Mouse (Mus musculus) neural tube, embryonic 14.5 days (tissue): ENCODE data around the gene Vwa7. TPM values are rescaled to one million over a fixed set of nuclear protein-coding genes. Genes with fewer than 3 reads are reported as not detected.
"Not testable (repeated sequence)": the region's sequence is repeated elsewhere in the genome, so short reads cannot be mapped to it uniquely, and the experiment has no call there.

ENCODE experiments used
- ATAC-seq: fragments of 200-750 bp; cut with Nextera tagmentation; 2 replicates; pipeline ENCODE4 v1.8.0; 2017; ENCODE audit warnings: low read depth, mild to moderate bottlenecking, moderate TSS enrichment, moderate library complexity
- H3K27ac ChIP-seq: fragments of 300-500 bp; sonication (generic); 2 replicates; pipeline ENCODE4 v1.5.1; 2014; ENCODE audit warnings: low read depth, mild to moderate bottlenecking, control low read depth, low read length, moderate library complexity, mixed read lengths
- H3K27me3 ChIP-seq: fragments of 300-500 bp; sonication (generic); 2 replicates; pipeline ENCODE4 v1.6.1; 2014; ENCODE audit warnings: low read length; ENCODE audit not compliant: control insufficient read depth, insufficient read depth
- H3K36me3 ChIP-seq: fragments of 300-500 bp; sonication (generic); 2 replicates; pipeline ENCODE4 v1.6.1; 2014; ENCODE audit warnings: low read length, mixed read lengths; ENCODE audit not compliant: control insufficient read depth, insufficient read depth
- H3K4me1 ChIP-seq: fragments of 300-500 bp; sonication (generic); 2 replicates; pipeline ENCODE4 v1.6.1; 2014; ENCODE audit warnings: low read length; ENCODE audit not compliant: control insufficient read depth, insufficient read depth
- H3K4me2 ChIP-seq: fragments of 300-500 bp; sonication (generic); 2 replicates; pipeline ENCODE4 v1.6.1; 2014; ENCODE audit warnings: mild to moderate bottlenecking, low read depth, low read length, control low read depth
- H3K4me3 ChIP-seq: fragments of 300-500 bp; sonication (generic); 2 replicates; pipeline ENCODE4 v1.5.1; 2014; ENCODE audit warnings: low read depth, low read length, control low read depth, mixed read lengths
- H3K9ac ChIP-seq: fragments of 300-500 bp; sonication (generic); replicated peaks from 2 replicates; pipeline ENCODE4 v1.6.1; 2014; ENCODE audit warnings: low read depth, mild to moderate bottlenecking, control low read depth, low read length, mixed read lengths
- H3K9me3 ChIP-seq: fragments of 300-500 bp; sonication (generic); 2 replicates; pipeline ENCODE4 v1.6.1; 2016; ENCODE audit warnings: low read length; ENCODE audit not compliant: control insufficient read depth
- WGBS: fragments of 180-500 bp; shearing (Covaris S2); extraction: QIAGEN DNeasy Blood & Tissue Kit; methylation state at CpG from one replicate; pipeline ENCODE4 v1.1.7; 2014; 5-methylcytosine and 5-hydroxymethylcytosine counted together
- polyA plus RNA-seq: library from polyadenylated mRNA; unstranded; fragments of >200 nt; fragmentation: Nextera tagmentation; extraction: Ambion mirVana; gene quantifications from 2 replicates; pipeline ENCODE4 v1.2.1, GENCODE M21; 2014

Vwa7 gene
- polyA plus RNA-seq: 0.11 and 0.15 TPM in 2 replicates

GRCm38 (mm10) chr17:35016376-35016775 is at the start of gene Vwa7:
Gene Vwa7, plus strand, starts transcription at chr17:35016579.
- no peak within 1 kb of the TSS for H3K9ac ChIP-seq
- WGBS: 59% methylated on average over 12 of the region's 12 CpGs
- H3K27ac ChIP-seq: no peak within 1 kb of the TSS
- no peak within 1 kb of the TSS for H3K4me3 ChIP-seq
- H3K4me2 ChIP-seq: no peak within 1 kb of the TSS
- ATAC-seq: peak; percentile 73; the same call in 1 of the 2 replicates
- H3K27me3 ChIP-seq: no peaks in the 10 kb centered on the region
- no peaks in the 10 kb centered on the region for H3K4me1 ChIP-seq
- no peaks in the 10 kb centered on the region for H3K9me3 ChIP-seq
- peaks cover 49% of the 10 kb centered on the region for H3K36me3 ChIP-seq

- not testable (repeated sequence) for H3K36me3 ChIP-seq
Measured at GRCm38 (mm10) chr17:34969822-34970221, 46.6 kb upstream of the Vwa7 start, which contains the start of gene Gm20481. Gene Gm20481, plus strand, starts transcription at chr17:34969912.

GRCm38 (mm10) chr17:34970850-34971249 is 45.5 kb upstream of the Vwa7 start:
- H3K36me3 ChIP-seq, ATAC-seq, H3K4me1 ChIP-seq, H3K27ac ChIP-seq, H3K9me3 ChIP-seq, H3K4me2 ChIP-seq, H3K9ac ChIP-seq, H3K4me3 ChIP-seq: not testable (repeated sequence)
- H3K27me3 ChIP-seq: peaks cover 12% of the 10 kb centered on the region
- 34% methylated on average over 18 of the region's 37 CpGs for WGBS

More at GRCm38 (mm10) chr17:34969822-34970221, 46.6 kb upstream of the Vwa7 start, which contains the start of gene Gm20481:
- H3K4me2 ChIP-seq, H3K4me3 ChIP-seq, H3K27ac ChIP-seq, H3K4me1 ChIP-seq, H3K9ac ChIP-seq, H3K9me3 ChIP-seq, ATAC-seq: not testable (repeated sequence)
- peaks cover 12% of the 10 kb centered on the region for H3K27me3 ChIP-seq
- 72% methylated on average over 6 of the region's 11 CpGs for WGBS

- not testable (repeated sequence) for H3K9ac ChIP-seq, H3K36me3 ChIP-seq, H3K9me3 ChIP-seq, H3K4me1 ChIP-seq, H3K27ac ChIP-seq
- under 1% methylated on average over 18 of the region's 43 CpGs for WGBS
- H3K4me2 ChIP-seq: peak overlapping the region; percentile 73
- peak; percentile 62 for ATAC-seq
- peaks cover 12% of the 10 kb centered on the region for H3K27me3 ChIP-seq
- peak overlapping the region; percentile 35; the same call in 1 of the 2 replicates for H3K4me3 ChIP-seq
Measured at GRCm38 (mm10) chr17:34971694-34972068, 44.7 kb upstream of the Vwa7 start.

GRCm38 (mm10) chr17:34972069-34972749 is 44.2 kb upstream of the Vwa7 start, which contains the start of the genes Hspa1a and Hspa1l:
Gene Hspa1a, minus strand, starts transcription at chr17:34972156.
Gene Hspa1l, plus strand, starts transcription at chr17:34972703.
- ATAC-seq: peak; percentile 95
- H3K9me3 ChIP-seq, H3K36me3 ChIP-seq, H3K4me1 ChIP-seq, H3K9ac ChIP-seq, H3K27ac ChIP-seq: not testable (repeated sequence)
- Histone ChIP-seq H3K27me3 (peaks cover 12% of the 10 kb centered on the region), H3K4me3 (peak within 1 kb of the TSS; percentile 35), H3K4me2 (peak within 1 kb of the TSS; percentile 73)
- under 1% methylated on average over 27 of the region's 33 CpGs for WGBS

- no peak for ATAC-seq
- H3K4me2 ChIP-seq: no peak overlapping the region
- H3K36me3 ChIP-seq: no peaks in the 10 kb centered on the region
- H3K27me3 ChIP-seq: no peaks in the 10 kb centered on the region
- no peak overlapping the region for H3K9ac ChIP-seq
- no peak overlapping the region for H3K27ac ChIP-seq
- H3K4me1 ChIP-seq: peaks cover 6% of the 10 kb centered on the region; the same call in 1 of the 2 replicates
- no peaks in the 10 kb centered on the region for H3K9me3 ChIP-seq
- WGBS: 84% methylated on average over 3 of the region's 3 CpGs
- H3K4me3 ChIP-seq: no peak overlapping the region
Measured at GRCm38 (mm10) chr17:34975581-34976492, 40.5 kb upstream of the Vwa7 start.

- WGBS: 97% methylated on average over 20 of the region's 20 CpGs
- no peak overlapping the region for H3K27ac ChIP-seq
- H3K27me3 ChIP-seq: no peaks in the 10 kb centered on the region
- H3K9ac ChIP-seq: no peak overlapping the region
- no peak for ATAC-seq
- H3K4me2 ChIP-seq: no peak overlapping the region
- no peaks in the 10 kb centered on the region for H3K9me3 ChIP-seq
- no peak overlapping the region for H3K4me3 ChIP-seq
- H3K36me3 ChIP-seq: no peaks in the 10 kb centered on the region
- H3K4me1 ChIP-seq: peaks cover 11% of the 10 kb centered on the region; the same call in 1 of the 2 replicates
Measured at GRCm38 (mm10) chr17:34977000-34977399, 39.4 kb upstream of the Vwa7 start.

- Histone ChIP-seq H3K27ac (no peak overlapping the region), H3K4me3 (no peak overlapping the region), H3K27me3 (no peaks in the 10 kb centered on the region), H3K4me1 (peaks cover 13% of the 10 kb centered on the region; the same call in 1 of the 2 replicates), H3K9me3 (no peaks in the 10 kb centered on the region), H3K36me3 (no peaks in the 10 kb centered on the region), H3K4me2 (no peak overlapping the region), H3K9ac (no peak overlapping the region)
- WGBS: 90% methylated on average over 27 of the region's 27 CpGs
- ATAC-seq: no peak
Measured at GRCm38 (mm10) chr17:34978239-34978638, 38.1 kb upstream of the Vwa7 start.
